Mouse (Mus musculus) heart, postnatal 0 days (tissue): ENCODE data around the gene Kctd21. TPM values are rescaled to one million over a fixed set of nuclear protein-coding genes. Genes with fewer than 3 reads are reported as not detected.

Experiments
- ATAC-seq: fragments of 200-750 bp; cut with Nextera tagmentation; 2 replicates; pipeline ENCODE4 v1.8.0; 2017; ENCODE audit warnings: low read depth, moderate number of reproducible peaks, moderate library complexity; ENCODE audit not compliant: insufficient read depth
- DNase-seq: peaks from one replicate; pipeline ENCODE4 v3.0.0-alpha.2; 2016; ENCODE audit warnings: low spot score
- H3K27ac ChIP-seq: fragments of 300-500 bp; sonication (generic); 2 replicates; pipeline ENCODE4 v1.5.1; 2014; ENCODE audit warnings: low read depth, mild to moderate bottlenecking
- H3K27me3 ChIP-seq: fragments of 300-500 bp; sonication (generic); 2 replicates; pipeline ENCODE4 v1.6.1; 2014; ENCODE audit warnings: low read length, mixed read lengths; ENCODE audit not compliant: control insufficient read depth, insufficient read depth
- H3K36me3 ChIP-seq: fragments of 300-500 bp; sonication (generic); replicated peaks from 2 replicates; pipeline ENCODE4 v1.6.1; 2014; ENCODE audit warnings: low read length, mixed read lengths; ENCODE audit not compliant: control insufficient read depth, insufficient read depth
- H3K4me1 ChIP-seq: fragments of 300-500 bp; sonication (generic); 2 replicates; pipeline ENCODE4 v1.6.1; 2014; ENCODE audit warnings: antibody characterized with exemption; ENCODE audit not compliant: control insufficient read depth, insufficient read depth
- H3K4me2 ChIP-seq: fragments of 300-500 bp; sonication (generic); 2 replicates; pipeline ENCODE4 v1.6.1; 2014; ENCODE audit warnings: low read depth, mild to moderate bottlenecking, low read length, moderate library complexity
- H3K4me3 ChIP-seq: fragments of 300-500 bp; sonication (generic); 2 replicates; pipeline ENCODE4 v1.5.1; 2014; ENCODE audit warnings: low read depth, low read length
- H3K9ac ChIP-seq: fragments of 300-500 bp; sonication (generic); replicated peaks from 2 replicates; pipeline ENCODE4 v1.6.1; 2014; ENCODE audit warnings: low read depth, low read length, mixed read lengths
- H3K9me3 ChIP-seq: fragments of 300-500 bp; sonication (generic); replicated peaks from 2 replicates; pipeline ENCODE4 v1.6.1; 2016; ENCODE audit warnings: low read length; ENCODE audit not compliant: control insufficient read depth
- CTCF ChIP-seq: IDR thresholded peaks from 2 replicates; pipeline ENCODE4 v1.5.1; 2016; ENCODE audit warnings: antibody characterized with exemption, control low read depth, low read depth
- EP300 ChIP-seq: IDR thresholded peaks from 2 replicates; pipeline ENCODE4 v1.6.1; 2016; ENCODE audit warnings: antibody characterized with exemption, low read depth
- WGBS: fragments of 180-500 bp; shearing (Covaris S2); extraction: QIAGEN DNeasy Blood & Tissue Kit; methylation state at CpG from one replicate; pipeline ENCODE4 v1.1.7; 2014; 5-methylcytosine and 5-hydroxymethylcytosine counted together
- polyA plus RNA-seq: library from polyadenylated mRNA; unstranded; fragments of >200 nt; fragmentation: Nextera tagmentation; extraction: Ambion mirVana; gene quantifications from 2 replicates; pipeline ENCODE4 v1.2.1, GENCODE M21; 2015
- total RNA-seq: library from RNA; depleted of rRNA; stranded (reverse); fragments of >200 nt; gene quantifications from 2 replicates; pipeline ENCODE4 v1.2.3, GENCODE M21; 2014; ENCODE audit warnings: low replicate concordance

The Kctd21 gene
- total and polyA plus RNA-seq, 2 experiments from 2014 or later = 1.9 to 3.4 TPM

DNA sequence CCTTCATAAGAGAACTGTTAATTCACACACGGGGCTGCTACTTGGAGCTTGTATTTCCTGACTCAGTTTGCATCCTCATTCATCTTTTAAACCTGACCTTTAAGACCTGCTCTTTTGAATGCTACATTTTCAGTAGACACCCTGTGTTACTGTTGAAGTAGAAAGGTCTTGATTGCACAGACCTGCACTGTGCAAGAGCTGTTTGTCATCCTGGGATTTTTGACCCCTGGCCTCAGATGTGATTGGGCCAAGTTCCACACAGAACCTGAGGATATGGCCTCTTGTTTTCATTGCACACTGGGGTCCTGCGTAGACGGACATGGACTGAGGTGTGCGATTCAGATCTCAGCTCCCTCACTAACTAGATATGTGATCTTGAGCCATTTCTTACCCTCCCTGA, 6.5 kb downstream of the Kctd21 start:
- DNase-seq (no peak), ATAC-seq (no peak)
- no peak overlapping the region for H3K4me2 ChIP-seq
- no peak overlapping the region for H3K9ac ChIP-seq
- peaks cover 4% of the 10 kb centered on the region; the same call in 1 of the 2 replicates for H3K4me1 ChIP-seq
- H3K27me3 ChIP-seq = no peaks in the 10 kb centered on the region
- no peaks in the 10 kb centered on the region for H3K9me3 ChIP-seq
- WGBS = 82% methylated on average over 4 of the region's 4 CpGs
- H3K4me3 ChIP-seq = no peak overlapping the region
- no peaks in the 10 kb centered on the region for H3K36me3 ChIP-seq
- no peak overlapping the region for H3K27ac ChIP-seq
- TF ChIP-seq EP300 (no peak), CTCF (no peak)

DNA sequence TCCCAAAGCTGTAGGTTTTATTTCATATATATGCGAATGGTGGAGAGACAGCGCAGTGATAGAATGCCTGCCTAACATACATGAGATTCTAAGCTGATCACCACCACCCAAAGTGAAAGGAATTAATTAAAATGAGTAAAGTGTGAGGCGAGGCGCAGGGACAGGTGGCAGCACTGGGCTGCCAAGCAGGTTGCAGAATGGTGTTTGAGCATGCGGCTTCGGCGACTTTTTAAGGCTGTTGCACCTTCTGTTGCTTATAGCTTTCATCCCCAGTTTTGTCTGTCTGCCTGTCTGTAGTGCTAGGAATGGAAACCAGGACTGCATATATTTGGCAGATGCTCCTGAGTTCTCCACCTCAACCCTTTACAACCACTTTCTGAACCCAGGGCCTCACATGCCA, 7.5 kb downstream of the Kctd21 start:
- no peak for ATAC-seq

DNA sequence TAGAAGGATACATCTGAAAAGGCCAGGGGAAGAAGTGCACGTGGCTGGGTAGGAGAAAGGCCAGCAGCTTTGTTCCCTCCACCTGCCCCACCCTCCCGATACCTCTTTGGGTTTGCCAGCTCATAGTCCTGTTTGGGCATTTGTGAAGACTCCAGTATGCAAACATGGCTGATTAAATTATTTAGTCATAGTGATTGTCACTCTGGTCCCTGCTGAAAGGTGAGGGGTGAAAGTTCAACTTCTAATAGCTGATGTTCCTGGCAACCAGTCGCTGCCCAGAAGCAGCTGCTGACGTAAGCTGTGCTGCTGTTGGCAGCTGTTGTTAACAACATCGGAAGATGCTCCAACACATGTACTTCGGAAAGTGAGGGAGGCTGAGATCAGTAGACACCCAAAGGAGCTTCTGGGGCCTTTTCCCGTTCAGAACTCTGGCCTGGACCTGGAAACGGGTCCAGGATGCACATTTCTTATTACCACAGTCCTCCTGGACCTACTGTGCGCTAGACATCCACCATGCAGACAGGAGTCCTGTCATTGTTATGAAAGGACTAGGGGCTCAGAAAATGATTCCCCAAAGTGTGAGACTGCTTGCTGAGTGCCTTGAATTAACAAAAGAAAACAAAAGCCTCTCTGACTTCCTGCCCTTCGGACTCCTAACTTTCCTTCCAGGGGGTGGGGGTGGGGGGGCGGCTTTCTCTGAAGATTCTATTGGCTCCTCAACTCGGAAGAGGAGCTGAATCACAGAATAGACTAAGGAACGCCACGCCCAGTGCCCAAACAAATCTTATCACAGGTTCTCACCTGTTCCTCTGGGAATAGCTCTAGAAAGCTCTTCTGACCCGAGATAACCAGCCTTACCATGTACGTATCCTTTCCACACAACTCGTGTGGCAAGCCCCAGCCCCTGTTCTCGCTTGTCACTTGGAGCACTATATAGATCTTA, 9.1 kb downstream of the Kctd21 start:
- no peak for TF ChIP-seq CTCF
- no peak for TF ChIP-seq EP300
- Histone ChIP-seq H3K27me3 (no peaks in the 10 kb centered on the region), H3K4me2 (no peak overlapping the region), H3K4me3 (no peak overlapping the region), H3K4me1 (peaks cover 4% of the 10 kb centered on the region; the same call in 1 of the 2 replicates), H3K9me3 (no peaks in the 10 kb centered on the region), H3K9ac (no peak overlapping the region), H3K27ac (no peak overlapping the region), H3K36me3 (no peaks in the 10 kb centered on the region)
- ATAC-seq (no peak), DNase-seq (no peak)
- 44% methylated on average over 18 of the region's 18 CpGs for WGBS

More for the DNA sequence above, 7.5 kb downstream of the Kctd21 start:
- Histone ChIP-seq H3K36me3 (no peaks in the 10 kb centered on the region), H3K27ac (no peak overlapping the region), H3K9me3 (no peaks in the 10 kb centered on the region), H3K4me3 (no peak overlapping the region), H3K9ac (no peak overlapping the region), H3K4me2 (no peak overlapping the region), H3K27me3 (no peaks in the 10 kb centered on the region), H3K4me1 (peaks cover 4% of the 10 kb centered on the region; the same call in 1 of the 2 replicates)
- no peak for TF ChIP-seq CTCF
- no peak for TF ChIP-seq EP300
- DNase-seq = no peak
- WGBS = 92% methylated on average over 7 of the region's 7 CpGs

DNA sequence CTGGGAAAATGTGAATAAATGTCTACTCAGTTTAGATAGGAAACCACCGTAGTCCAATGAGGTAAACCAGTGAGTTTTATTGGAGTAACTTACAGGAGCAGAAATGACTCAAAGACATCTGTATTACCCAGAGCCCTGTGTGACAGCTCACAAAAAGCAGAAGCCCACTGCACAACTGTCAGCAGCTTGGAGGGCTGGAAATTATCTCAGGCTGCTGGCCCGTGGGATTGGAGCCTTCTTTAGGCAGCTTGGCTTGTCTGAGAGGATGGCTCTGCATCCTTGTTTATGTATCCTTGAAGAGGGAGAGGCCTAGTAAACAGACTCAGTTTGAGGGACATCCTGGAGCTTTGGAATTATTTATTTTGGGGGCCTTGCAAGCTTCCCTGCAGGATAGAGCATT, 10.8 kb downstream of the Kctd21 start:
- Histone ChIP-seq H3K4me2 (no peak overlapping the region), H3K4me3 (no peak overlapping the region), H3K9ac (no peak overlapping the region), H3K36me3 (peaks cover 3% of the 10 kb centered on the region; the same call in 1 of the 2 replicates), H3K9me3 (no peaks in the 10 kb centered on the region), H3K4me1 (peaks cover 4% of the 10 kb centered on the region; the same call in 1 of the 2 replicates), H3K27ac (no peak overlapping the region), H3K27me3 (no peaks in the 10 kb centered on the region)
- DNase-seq = no peak
- TF ChIP-seq CTCF (no peak), EP300 (no peak)
- ATAC-seq = no peak
- 28% methylated on average over 2 of the region's 2 CpGs for WGBS

DNA sequence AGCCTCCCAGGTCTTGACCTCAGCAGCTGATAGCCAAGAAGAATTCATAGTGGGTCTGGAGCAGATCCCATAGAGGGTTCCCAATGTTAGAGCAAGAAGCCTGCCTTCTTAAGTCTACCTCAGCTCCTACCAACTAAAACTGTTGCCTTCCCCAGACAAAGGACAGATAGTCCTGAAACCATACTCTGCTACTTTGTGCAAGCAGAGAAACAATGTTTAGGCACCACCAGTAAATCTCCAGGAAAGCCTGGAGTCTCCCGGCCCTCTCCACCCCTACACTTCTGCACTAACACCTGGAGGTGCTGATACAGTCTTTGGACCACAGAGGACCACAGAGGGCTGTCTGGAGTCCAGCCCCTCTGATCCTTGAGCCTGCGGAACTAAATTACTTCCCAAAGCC, 12.5 kb downstream of the Kctd21 start:
- WGBS = 82% methylated on average over 2 of the region's 2 CpGs
- no peaks in the 10 kb centered on the region for H3K9me3 ChIP-seq
- ATAC-seq = no peak
- no peaks in the 10 kb centered on the region for H3K27me3 ChIP-seq
- H3K4me1 ChIP-seq = peaks cover 4% of the 10 kb centered on the region; the same call in 1 of the 2 replicates
- TF ChIP-seq CTCF (no peak), EP300 (no peak)
- no peak overlapping the region for H3K4me3 ChIP-seq
- no peak overlapping the region for H3K4me2 ChIP-seq
- H3K36me3 ChIP-seq = peaks cover 8% of the 10 kb centered on the region; the same call in 1 of the 2 replicates
- H3K9ac ChIP-seq = no peak overlapping the region
- no peak overlapping the region for H3K27ac ChIP-seq
- DNase-seq = no peak
